Mouse (Mus musculus): Measurements from ENCODE around the gene Txndc11.
"Not testable (repeated sequence)": the region's sequence is repeated elsewhere in the genome, so short reads cannot be mapped to it uniquely, and the experiment has no call there.

Gene Txndc11

GRCm38 (mm10) chr16:11134348-11135344 lies at the start of gene Txndc11:
Txndc11 (minus strand) TSS chr16:11134650.
- peak; percentile 97 to 99 for DNase-seq (ENCODE audit: low spot score in 2 of 2)

GRCm38 (mm10) chr16:11177404-11177803 lies 43.0 kb upstream of the Txndc11 start:
- DNase-seq (ENCODE audit: low spot score in 2 of 2) = no peak

GRCm38 (mm10) chr16:11176884-11177244 lies 42.4 kb upstream of the Txndc11 start:
- DNase-seq (ENCODE audit: low spot score in 2 of 2) = no peak

- peak; percentile 68 to 87 for DNase-seq (ENCODE audit: low spot score in 2 of 2)
Measured at GRCm38 (mm10) chr16:11176208-11176883, 41.9 kb upstream of the Txndc11 start, which contains the start of gene Zc3h7a. Zc3h7a (minus strand) TSS chr16:11176393.

- peak in 1 of 2 experiments; percentile 25 for DNase-seq (ENCODE audit: low spot score in 2 of 2)
Measured at GRCm38 (mm10) chr16:11175489-11176207, 41.2 kb upstream of the Txndc11 start.

GRCm38 (mm10) chr16:11175100-11175488 lies 40.6 kb upstream of the Txndc11 start:
- no peak for DNase-seq (ENCODE audit: low spot score in 2 of 2)

- DNase-seq (ENCODE audit: low spot score in 2 of 2) = peak in 1 of 2 experiments; percentile 50
Measured at GRCm38 (mm10) chr16:11174671-11175081, 40.2 kb upstream of the Txndc11 start.

GRCm38 (mm10) chr16:11171679-11172078 lies 37.2 kb upstream of the Txndc11 start:
- DNase-seq (ENCODE audit: low spot score in 2 of 2) = no peak

- DNase-seq (ENCODE audit: low spot score in 2 of 2) = no peak
Measured at GRCm38 (mm10) chr16:11166431-11166830, 32.0 kb upstream of the Txndc11 start.

- no peak for DNase-seq (ENCODE audit: low spot score in 2 of 2)
Measured at GRCm38 (mm10) chr16:11164695-11165255, 30.3 kb upstream of the Txndc11 start.

GRCm38 (mm10) chr16:11157721-11158120 lies 23.3 kb upstream of the Txndc11 start:
- not testable (repeated sequence) for DNase-seq (ENCODE audit: low spot score in 2 of 2)

GRCm38 (mm10) chr16:11154500-11154899 lies 20.1 kb upstream of the Txndc11 start:
- DNase-seq (ENCODE audit: low spot score in 2 of 2) = no peak

GRCm38 (mm10) chr16:11143706-11144483 lies 9.4 kb upstream of the Txndc11 start:
- peak; percentile 100 for DNase-seq (ENCODE audit: low spot score in 2 of 2)

GRCm38 (mm10) chr16:11133476-11134347 lies 738 bp downstream of the Txndc11 start:
- peak in 1 of 2 experiments; percentile 23 for DNase-seq (ENCODE audit: low spot score in 2 of 2)

GRCm38 (mm10) chr16:11132839-11133238 lies 1.6 kb downstream of the Txndc11 start:
- no peak for DNase-seq (ENCODE audit: low spot score in 2 of 2)

GRCm38 (mm10) chr16:11128301-11128700 lies 6.1 kb downstream of the Txndc11 start:
- DNase-seq (ENCODE audit: low spot score in 2 of 2) = no peak

GRCm38 (mm10) chr16:11125371-11125770 lies 9.1 kb downstream of the Txndc11 start:
- DNase-seq (ENCODE audit: low spot score in 2 of 2) = no peak

- DNase-seq (ENCODE audit: low spot score in 2 of 2) = no peak
Measured at GRCm38 (mm10) chr16:11124110-11124509, 10.3 kb downstream of the Txndc11 start.

GRCm38 (mm10) chr16:11122625-11123024 lies 11.8 kb downstream of the Txndc11 start:
- DNase-seq (ENCODE audit: low spot score in 2 of 2) = no peak
